20 mouse cellular contexts compared by ENCODE assay signal in genomic region chr9:84278731-84279130, GRCm38 (mm10).
A peak's percentile ranks its signal among the peaks of the same experiment; 100 is the strongest.
DNase-seq lines count a peak whose midpoint lies in the region; ATAC-seq lines count a peak whose summit lies in the region.
"Had no signal": no experiment of that assay in that cellular context is flagged by ENCODE, and none has a peak within 500 bp of the region (broad histone marks: within the 10 kb centered on the region; RNA-seq: fewer than 3 reads in every experiment).

No protein-coding gene starts in this region.

- 0 out of 2 replicates have a peak, but pooled peaks cover 3% of the 10 kb centered on the region for H3K36me3 ChIP-seq in midbrain, embryonic 12.5 days
- H3K36me3 ChIP-seq in midbrain, embryonic 10.5 days: no peaks in the 10 kb centered on the region
- H3K36me3 ChIP-seq in forebrain, embryonic 13.5 days (ENCODE audit: poor library complexity, severe bottlenecking): no peaks in the 10 kb centered on the region
- H3K36me3 ChIP-seq: intestine, embryonic 15.5 days; liver, embryonic 13.5 days; neural tube, embryonic 13.5 days had no signal

- WGBS in midbrain, embryonic 12.5 days: 6% methylated on average over 1 of the region's 1 CpGs
- 15% methylated on average over 1 of the region's 1 CpGs for WGBS in midbrain, embryonic 10.5 days
- WGBS in forebrain, embryonic 13.5 days: 3% methylated on average over 1 of the region's 1 CpGs

- no peak overlapping the region for H3K27ac ChIP-seq in midbrain, embryonic 12.5 days (replicated peaks)
- H3K27ac ChIP-seq in midbrain, embryonic 10.5 days (replicated peaks): no peak overlapping the region
- H3K27ac ChIP-seq in forebrain, embryonic 13.5 days: no peak overlapping the region; the same call in none of the 2 replicates
- H3K27ac ChIP-seq: intestine, embryonic 15.5 days; liver, embryonic 13.5 days; neural tube, embryonic 13.5 days had no signal

- H3K9ac ChIP-seq in midbrain, embryonic 12.5 days (replicated peaks): no peak overlapping the region
- no peak overlapping the region for H3K9ac ChIP-seq in forebrain, embryonic 13.5 days
- H3K9ac ChIP-seq: intestine, embryonic 15.5 days; liver, embryonic 13.5 days; neural tube, embryonic 13.5 days had no signal

- no peaks in the 10 kb centered on the region for H3K9me3 ChIP-seq in midbrain, embryonic 12.5 days
- 0 out of 2 replicates have a peak, but pooled peaks cover 6% of the 10 kb centered on the region for H3K9me3 ChIP-seq in midbrain, embryonic 10.5 days (replicated peaks)
- no peaks in the 10 kb centered on the region for H3K9me3 ChIP-seq in forebrain, embryonic 13.5 days (replicated peaks)
- H3K9me3 ChIP-seq: intestine, embryonic 15.5 days; liver, embryonic 13.5 days had no signal

- no peak overlapping the region for H3K4me3 ChIP-seq in midbrain, embryonic 12.5 days
- H3K4me3 ChIP-seq in midbrain, embryonic 10.5 days: no peak overlapping the region
- H3K4me3 ChIP-seq in forebrain, embryonic 13.5 days: no peak overlapping the region
- H3K4me3 ChIP-seq: intestine, embryonic 15.5 days; liver, embryonic 13.5 days; neural tube, embryonic 13.5 days had no signal

- ATAC-seq in midbrain, embryonic 12.5 days (ENCODE audit: low FRiP score, low read depth): peak; percentile 66
- peak; percentile 91 for ATAC-seq in forebrain, embryonic 13.5 days
- ATAC-seq: hindbrain, embryonic 16.5 days; intestine, embryonic 15.5 days had no signal

- no peak overlapping the region for H3K4me2 ChIP-seq in midbrain, embryonic 12.5 days (replicated peaks)
- H3K4me2 ChIP-seq in forebrain, embryonic 13.5 days: no peak overlapping the region
- H3K4me2 ChIP-seq: intestine, embryonic 15.5 days; liver, embryonic 13.5 days; neural tube, embryonic 13.5 days had no signal

- no peaks in the 10 kb centered on the region for H3K27me3 ChIP-seq in midbrain, embryonic 12.5 days
- H3K27me3 ChIP-seq in midbrain, embryonic 10.5 days (ENCODE audit: low read depth, poor library complexity, severe bottlenecking): no peaks in the 10 kb centered on the region
- no peaks in the 10 kb centered on the region for H3K27me3 ChIP-seq in forebrain, embryonic 13.5 days
- H3K27me3 ChIP-seq: intestine, embryonic 15.5 days; liver, embryonic 13.5 days; neural tube, embryonic 13.5 days had no signal

- no peak for DNase-seq in midbrain, embryonic 10.5 days (ENCODE audit: low spot score)
- DNase-seq in retina, postnatal 1 day: peak; percentile 10
- no peak for DNase-seq in retina, embryonic 14.5 days (ENCODE audit: low spot score)
- no peak for DNase-seq in right cerebral cortex, adult 2 months (ENCODE audit: low spot score in 2 of 2)
- no peak for DNase-seq in liver
- DNase-seq: adrenal gland, postnatal 10 days; cerebellum, adult 9-10 months; gastrocnemius, postnatal 36 days; kidney, adult 8-10 months; kidney, postnatal 10 days; liver, embryonic 13.5 days; lung, adult 2 months; lung, postnatal 14 days; right cerebral cortex, postnatal 14 days; spleen, adult 18-20 months had no signal

- peaks cover 17% of the 10 kb centered on the region for H3K4me1 ChIP-seq in midbrain, embryonic 12.5 days
- peaks cover 15% of the 10 kb centered on the region for H3K4me1 ChIP-seq in midbrain, embryonic 10.5 days
- H3K4me1 ChIP-seq in forebrain, embryonic 13.5 days: peaks cover 29% of the 10 kb centered on the region
- H3K4me1 ChIP-seq: intestine, embryonic 15.5 days; liver, embryonic 13.5 days had no signal
